Mouse (Mus musculus) stomach, embryonic 14.5 days (tissue): ENCODE results near the gene Prss16. TPM values are rescaled to one million over a fixed set of nuclear protein-coding genes. Genes with fewer than 3 reads are reported as not detected.
A peak's percentile ranks its signal among the peaks of the same experiment; 100 is the strongest.

Experiments
- ATAC-seq: fragments of 200-750 bp; cut with Nextera tagmentation; 2 replicates; pipeline ENCODE4 v1.8.0; 2017; ENCODE audit warnings: low read depth, moderate TSS enrichment; ENCODE audit not compliant: insufficient number of reproducible peaks, insufficient read depth, low FRiP score
- H3K27ac ChIP-seq: fragments of 300-500 bp; sonication (generic); 2 replicates; pipeline ENCODE4 v1.5.1; 2014; ENCODE audit warnings: mild to moderate bottlenecking, low read length, moderate library complexity, mixed read lengths
- H3K27me3 ChIP-seq: fragments of 300-500 bp; sonication (generic); 2 replicates; pipeline ENCODE4 v1.6.1; 2014; ENCODE audit warnings: low read length, control low read depth, mixed read lengths; ENCODE audit not compliant: control insufficient read depth, insufficient read depth
- H3K36me3 ChIP-seq: fragments of 300-500 bp; sonication (generic); 2 replicates; pipeline ENCODE4 v1.6.1; 2014; ENCODE audit warnings: mild to moderate bottlenecking, control low read depth, low read length, moderate library complexity, mixed read lengths; ENCODE audit not compliant: control insufficient read depth, insufficient read depth
- H3K4me1 ChIP-seq: fragments of 300-500 bp; sonication (generic); 2 replicates; pipeline ENCODE4 v1.6.1; 2014; ENCODE audit warnings: low read length, control low read depth, mixed read lengths; ENCODE audit not compliant: control insufficient read depth, insufficient read depth
- H3K4me2 ChIP-seq: fragments of 300-500 bp; sonication (generic); replicated peaks from 2 replicates; pipeline ENCODE4 v1.6.1; 2014; ENCODE audit warnings: low read depth, low read length, control low read depth
- H3K4me3 ChIP-seq: fragments of 300-500 bp; sonication (generic); 2 replicates; pipeline ENCODE4 v1.5.1; 2014; ENCODE audit warnings: low read depth, low read length, control low read depth
- H3K9ac ChIP-seq: fragments of 300-500 bp; sonication (generic); replicated peaks from 2 replicates; pipeline ENCODE4 v1.6.1; 2014; ENCODE audit warnings: low read depth, mild to moderate bottlenecking, control low read depth, low read length, moderate library complexity, mixed read lengths
- H3K9me3 ChIP-seq: fragments of 300-500 bp; sonication (generic); 2 replicates; pipeline ENCODE4 v1.6.1; 2016; ENCODE audit warnings: low read depth, low read length, control low read depth; ENCODE audit not compliant: control insufficient read depth
- WGBS: fragments of 180-500 bp; shearing (Covaris S2); extraction: QIAGEN DNeasy Blood & Tissue Kit; methylation state at CpG from one replicate; pipeline ENCODE4 v1.1.7; 2014; 5-methylcytosine and 5-hydroxymethylcytosine counted together
- polyA plus RNA-seq: library from polyadenylated mRNA; unstranded; fragments of >200 nt; fragmentation: Nextera tagmentation; extraction: Ambion mirVana; gene quantifications from 2 replicates; pipeline ENCODE4 v1.2.1, GENCODE M21; 2014

Gene Prss16
- polyA plus RNA-seq, result 0.15 and 0.75 TPM in 2 replicates

GRCm38 (mm10) chr13:22009642-22010041 is at the start of gene Prss16:
Prss16 (minus strand) TSS chr13:22009742.
- Histone ChIP-seq H3K36me3 (no peaks in the 10 kb centered on the region), H3K4me3 (no peak within 1 kb of the TSS), H3K27ac (no peak within 1 kb of the TSS), H3K9me3 (no peaks in the 10 kb centered on the region), H3K9ac (no peak within 1 kb of the TSS), H3K27me3 (peaks cover 62% of the 10 kb centered on the region), H3K4me1 (peaks cover 8% of the 10 kb centered on the region; the same call in 1 of the 2 replicates), H3K4me2 (no peak within 1 kb of the TSS)
- 35% methylated on average over 7 of the region's 7 CpGs for WGBS
- ATAC-seq, result no peak

- no peaks in the 10 kb centered on the region for H3K27me3 ChIP-seq
- H3K36me3 ChIP-seq, result no peaks in the 10 kb centered on the region
- no peak overlapping the region for H3K4me2 ChIP-seq
- ATAC-seq, result no peak
- no peak overlapping the region for H3K4me3 ChIP-seq
- no peaks in the 10 kb centered on the region for H3K9me3 ChIP-seq
- no peaks in the 10 kb centered on the region; the same call in 1 of the 2 replicates for H3K4me1 ChIP-seq
- 94% methylated on average over 1 of the region's 1 CpGs for WGBS
- H3K9ac ChIP-seq, result no peak overlapping the region
- H3K27ac ChIP-seq, result no peak overlapping the region
Measured at GRCm38 (mm10) chr13:22053754-22054153, 44.2 kb upstream of the Prss16 start.

- no peak for ATAC-seq
- H3K4me3 ChIP-seq, result peak overlapping the region; percentile 30
- no peaks in the 10 kb centered on the region; the same call in 1 of the 2 replicates for H3K4me1 ChIP-seq
- no peaks in the 10 kb centered on the region for H3K27me3 ChIP-seq
- peak overlapping the region; percentile 35; the same call in 1 of the 2 replicates for H3K27ac ChIP-seq
- no peaks in the 10 kb centered on the region for H3K9me3 ChIP-seq
- H3K4me2 ChIP-seq, result peak overlapping the region; percentile 64
- WGBS, result 10% methylated on average over 5 of the region's 5 CpGs
- H3K9ac ChIP-seq, result no peak overlapping the region; the same call in 1 of the 2 replicates
- H3K36me3 ChIP-seq, result no peaks in the 10 kb centered on the region
Measured at GRCm38 (mm10) chr13:22051523-22051859, 41.9 kb upstream of the Prss16 start.

GRCm38 (mm10) chr13:22050591-22051522 is 41.3 kb upstream of the Prss16 start:
- under 1% methylated on average over 52 of the region's 52 CpGs for WGBS
- Histone ChIP-seq H3K27ac (peak overlapping the region; percentile 62), H3K4me3 (peak overlapping the region; percentile 30), H3K4me2 (peak overlapping the region; percentile 64), H3K9ac (no peak overlapping the region; the same call in 1 of the 2 replicates), H3K4me1 (no peaks in the 10 kb centered on the region; the same call in 1 of the 2 replicates), H3K27me3 (no peaks in the 10 kb centered on the region), H3K9me3 (no peaks in the 10 kb centered on the region), H3K36me3 (no peaks in the 10 kb centered on the region)
- peak; percentile 93 for ATAC-seq

GRCm38 (mm10) chr13:22049737-22050440 is 40.3 kb upstream of the Prss16 start:
- no peaks in the 10 kb centered on the region; the same call in 1 of the 2 replicates for H3K4me1 ChIP-seq
- H3K4me3 ChIP-seq, result peak overlapping the region; percentile 30
- ATAC-seq, result peak; percentile 20; the same call in 1 of the 2 replicates
- H3K9ac ChIP-seq, result no peak overlapping the region; the same call in 1 of the 2 replicates
- WGBS, result under 1% methylated on average over 14 of the region's 14 CpGs
- no peaks in the 10 kb centered on the region for H3K9me3 ChIP-seq
- H3K27me3 ChIP-seq, result no peaks in the 10 kb centered on the region
- H3K27ac ChIP-seq, result peak overlapping the region; percentile 62
- H3K36me3 ChIP-seq, result no peaks in the 10 kb centered on the region
- peak overlapping the region; percentile 64 for H3K4me2 ChIP-seq

- no peak for ATAC-seq
- Histone ChIP-seq H3K4me1 (no peaks in the 10 kb centered on the region; the same call in 1 of the 2 replicates), H3K9me3 (no peaks in the 10 kb centered on the region), H3K27me3 (no peaks in the 10 kb centered on the region), H3K36me3 (no peaks in the 10 kb centered on the region), H3K27ac (no peak overlapping the region), H3K9ac (no peak overlapping the region), H3K4me2 (no peak overlapping the region), H3K4me3 (no peak overlapping the region)
- 78% methylated on average over 2 of the region's 2 CpGs for WGBS
Measured at GRCm38 (mm10) chr13:22049041-22049440, 39.5 kb upstream of the Prss16 start.

- no peak overlapping the region for H3K9ac ChIP-seq
- no peak overlapping the region for H3K4me2 ChIP-seq
- H3K4me1 ChIP-seq, result peaks cover 2% of the 10 kb centered on the region; the same call in 1 of the 2 replicates
- no peaks in the 10 kb centered on the region for H3K27me3 ChIP-seq
- no peaks in the 10 kb centered on the region for H3K9me3 ChIP-seq
- H3K4me3 ChIP-seq, result no peak overlapping the region
- WGBS, result 52% methylated on average over 2 of the region's 2 CpGs
- H3K36me3 ChIP-seq, result no peaks in the 10 kb centered on the region
- no peak overlapping the region for H3K27ac ChIP-seq
- ATAC-seq, result no peak
Measured at GRCm38 (mm10) chr13:22045311-22045710, 35.8 kb upstream of the Prss16 start.

- WGBS, result 89% methylated on average over 6 of the region's 6 CpGs
- Histone ChIP-seq H3K9me3 (no peaks in the 10 kb centered on the region), H3K4me3 (0 out of 2 replicates have a peak overlapping the region, but pooled peaks have one; percentile 40), H3K4me1 (0 out of 2 replicates have a peak, but pooled peaks cover 2% of the 10 kb centered on the region), H3K9ac (no peak overlapping the region), H3K36me3 (no peaks in the 10 kb centered on the region), H3K27ac (no peak overlapping the region; the same call in 1 of the 2 replicates), H3K27me3 (no peaks in the 10 kb centered on the region), H3K4me2 (peak overlapping the region; percentile 56)
- ATAC-seq, result no peak
Measured at GRCm38 (mm10) chr13:22044432-22045155, 35.1 kb upstream of the Prss16 start.
